Mouse (Mus musculus) heart, embryonic 16.5 days (tissue): ENCODE measurements around the gene Tnfrsf9. TPM values are rescaled to one million over a fixed set of nuclear protein-coding genes. Genes with fewer than 3 reads are reported as not detected.

Experiments
- ATAC-seq: fragments of 200-750 bp; cut with Nextera tagmentation; replicated peaks from 2 replicates; pipeline ENCODE4 v1.8.0; 2017; ENCODE audit warnings: moderate number of reproducible peaks; ENCODE audit not compliant: insufficient read depth, low FRiP score; ENCODE audit errors: extremely low read depth
- H3K27ac ChIP-seq: fragments of 300-500 bp; sonication (generic); 2 replicates; pipeline ENCODE4 v1.5.1; 2014; ENCODE audit warnings: mild to moderate bottlenecking, low read length, control low read depth, moderate library complexity
- H3K27me3 ChIP-seq: fragments of 300-500 bp; sonication (generic); 2 replicates; pipeline ENCODE4 v1.6.1; 2014; ENCODE audit warnings: low read length, mixed read lengths; ENCODE audit not compliant: control insufficient read depth, insufficient read depth
- H3K36me3 ChIP-seq: fragments of 300-500 bp; sonication (generic); 2 replicates; pipeline ENCODE4 v1.6.1; 2014; ENCODE audit not compliant: control insufficient read depth, insufficient read depth
- H3K4me1 ChIP-seq: fragments of 300-500 bp; sonication (generic); 2 replicates; pipeline ENCODE4 v1.6.1; 2014; ENCODE audit warnings: low read length, mixed read lengths; ENCODE audit not compliant: control insufficient read depth, insufficient read depth
- H3K4me2 ChIP-seq: fragments of 300-500 bp; sonication (generic); 2 replicates; pipeline ENCODE4 v1.6.1; 2014; ENCODE audit warnings: low read depth, mild to moderate bottlenecking, control low read depth, low read length
- H3K4me3 ChIP-seq: fragments of 300-500 bp; sonication (generic); 2 replicates; pipeline ENCODE4 v1.5.1; 2014; ENCODE audit warnings: mild to moderate bottlenecking, control low read depth, low read length
- H3K9ac ChIP-seq: fragments of 300-500 bp; sonication (generic); 2 replicates; pipeline ENCODE4 v1.6.1; 2014; ENCODE audit warnings: low read length, control low read depth
- H3K9me3 ChIP-seq: fragments of 300-500 bp; sonication (generic); replicated peaks from 2 replicates; pipeline ENCODE4 v1.6.1; 2016; ENCODE audit warnings: low read length; ENCODE audit not compliant: control insufficient read depth
- WGBS: fragments of 180-500 bp; shearing (Covaris S2); extraction: QIAGEN DNeasy Blood & Tissue Kit; methylation state at CpG from one replicate; pipeline ENCODE4 v1.1.7; 2014; 5-methylcytosine and 5-hydroxymethylcytosine counted together
- polyA plus RNA-seq: library from polyadenylated mRNA; unstranded; fragments of >200 nt; fragmentation: Nextera tagmentation; extraction: Ambion mirVana; gene quantifications from 2 replicates; pipeline ENCODE4 v1.2.1, GENCODE M21; 2015

Gene Tnfrsf9
- polyA plus RNA-seq, 1 experiment from 2014 or later = 2.9 TPM

DNA sequence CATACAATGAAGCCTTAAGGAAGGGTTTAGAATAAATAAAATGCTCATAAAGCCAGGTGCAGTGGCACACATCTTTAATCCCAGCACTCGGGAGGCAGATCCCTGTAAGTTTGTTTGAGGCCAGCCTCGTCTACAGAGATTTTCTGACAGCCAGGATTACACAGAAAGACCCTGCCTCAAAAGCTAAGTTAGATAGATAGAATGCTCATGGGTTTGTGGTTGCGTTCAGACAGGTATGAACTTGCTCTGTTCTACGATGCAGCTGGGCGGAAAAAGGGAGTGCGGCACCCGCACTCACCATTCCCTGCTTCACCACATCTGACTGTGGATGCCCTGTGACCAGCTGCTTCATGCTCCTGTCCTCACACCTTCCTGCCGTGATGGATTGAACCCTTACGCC lies 65.1 kb downstream of the Tnfrsf9 start:
- Histone ChIP-seq H3K4me1 (no peaks in the 10 kb centered on the region), H3K27me3 (no peaks in the 10 kb centered on the region), H3K9ac (no peak overlapping the region), H3K27ac (no peak overlapping the region), H3K4me2 (no peak overlapping the region), H3K36me3 (no peaks in the 10 kb centered on the region), H3K9me3 (no peaks in the 10 kb centered on the region), H3K4me3 (no peak overlapping the region)
- no peak for ATAC-seq
- 70% methylated on average over 9 of the region's 9 CpGs for WGBS

DNA sequence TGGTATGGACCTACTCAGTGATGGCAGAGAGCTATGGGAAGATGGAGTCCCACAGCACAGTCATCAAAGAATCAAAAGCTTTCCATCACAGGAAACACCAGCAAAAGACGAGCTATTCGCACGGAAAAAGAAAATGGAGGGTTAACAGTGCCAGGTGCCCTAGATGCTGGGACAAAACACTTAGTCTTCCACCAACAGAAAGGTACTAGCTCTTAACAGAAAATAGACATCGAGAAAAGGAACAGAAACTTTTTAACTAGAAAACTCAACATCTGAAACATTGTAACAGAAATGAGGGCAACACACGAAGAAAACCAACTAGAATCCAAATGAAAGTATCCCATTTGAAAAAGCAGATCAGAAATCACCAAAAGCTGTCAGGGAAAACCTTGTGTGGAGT lies 65.8 kb downstream of the Tnfrsf9 start:
- 80% methylated on average over 5 of the region's 5 CpGs for WGBS
- H3K27me3 ChIP-seq = no peaks in the 10 kb centered on the region

DNA sequence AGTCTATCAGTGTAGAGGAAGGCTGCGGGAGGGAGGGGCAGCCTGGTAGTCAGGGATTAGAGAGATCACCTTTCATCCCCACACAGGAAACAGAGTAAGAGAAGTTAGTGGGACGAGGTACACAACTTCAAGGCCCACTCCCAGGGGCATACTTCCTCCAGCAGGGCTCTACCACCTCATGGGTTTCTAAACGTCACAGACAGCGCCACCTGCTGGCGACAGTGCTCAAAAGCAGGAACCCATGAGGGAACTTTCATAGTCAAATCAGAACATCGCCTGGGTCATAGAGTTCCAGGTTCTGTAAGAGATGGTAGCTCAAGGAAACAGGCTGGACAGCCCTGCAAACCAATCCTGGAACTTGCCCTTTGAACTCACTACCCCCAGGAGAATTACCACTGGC lies 75.8 kb downstream of the Tnfrsf9 start:
- H3K9ac ChIP-seq = no peak overlapping the region
- 45% methylated on average over 6 of the region's 6 CpGs for WGBS
- H3K4me1 ChIP-seq = no peaks in the 10 kb centered on the region
- no peaks in the 10 kb centered on the region for H3K27me3 ChIP-seq
- H3K4me3 ChIP-seq = no peak overlapping the region
- no peak overlapping the region for H3K27ac ChIP-seq
- no peak for ATAC-seq
- no peak overlapping the region for H3K4me2 ChIP-seq
- H3K9me3 ChIP-seq = no peaks in the 10 kb centered on the region
- no peaks in the 10 kb centered on the region for H3K36me3 ChIP-seq

More for the DNA sequence above, 65.8 kb downstream of the Tnfrsf9 start:
- no peak overlapping the region for H3K4me2 ChIP-seq
- H3K4me1 ChIP-seq = no peaks in the 10 kb centered on the region
- no peak overlapping the region for H3K27ac ChIP-seq
- H3K9me3 ChIP-seq = no peaks in the 10 kb centered on the region
- no peak overlapping the region for H3K9ac ChIP-seq
- H3K36me3 ChIP-seq = no peaks in the 10 kb centered on the region
- H3K4me3 ChIP-seq = no peak overlapping the region
- no peak for ATAC-seq

Other genes starting within 250 kb of the Tnfrsf9 start
- gene Errfi1, start 60.6 kb upstream of the Tnfrsf9 start, polyA plus RNA-seq = 12.8 and 13.9 TPM in 2 replicates
- 331 and 367 TPM in 2 replicates for gene Park7, start 125 bp upstream of the Tnfrsf9 start, polyA plus RNA-seq
- not detected in 2 replicates for gene Uts2, start 82.5 kb downstream of the Tnfrsf9 start, polyA plus RNA-seq
- 6.8 and 6.9 TPM in 2 replicates for gene Per3, start 130.1 kb downstream of the Tnfrsf9 start, polyA plus RNA-seq
- gene Vamp3, start 143.4 kb downstream of the Tnfrsf9 start, polyA plus RNA-seq = 101 and 106 TPM in 2 replicates
- 0.20 TPM in 1 of 2 replicates, not detected in the other for gene Gm13090, start 175.0 kb downstream of the Tnfrsf9 start, polyA plus RNA-seq